Mouse (Mus musculus) heart, embryonic 11.5 days (tissue): ENCODE results near the gene Gm37240. TPM values are rescaled to one million over a fixed set of nuclear protein-coding genes. Genes with fewer than 3 reads are reported as not detected.
"Not testable (repeated sequence)": the region's sequence is repeated elsewhere in the genome, so short reads cannot be mapped to it uniquely, and the experiment has no call there.

ENCODE experiments used
- ATAC-seq: fragments of 200-750 bp; cut with Nextera tagmentation; replicated peaks from 2 replicates; pipeline ENCODE4 v1.8.0; 2017; ENCODE audit warnings: moderate library complexity; ENCODE audit not compliant: insufficient number of reproducible peaks, low FRiP score, low TSS enrichment
- H3K27ac ChIP-seq: fragments of 300-500 bp; sonication (generic); 2 replicates; pipeline ENCODE4 v1.5.1; 2014; ENCODE audit warnings: mild to moderate bottlenecking, low read depth, low read length
- H3K27me3 ChIP-seq: fragments of 300-500 bp; sonication (generic); 2 replicates; pipeline ENCODE4 v1.6.1; 2014; ENCODE audit warnings: mild to moderate bottlenecking, low read length, mixed read lengths; ENCODE audit not compliant: control insufficient read depth, insufficient read depth
- H3K36me3 ChIP-seq: fragments of 300-500 bp; sonication (generic); 2 replicates; pipeline ENCODE4 v1.6.1; 2014; ENCODE audit warnings: mild to moderate bottlenecking, low read length, moderate library complexity, mixed read lengths; ENCODE audit not compliant: control insufficient read depth, insufficient read depth
- H3K4me1 ChIP-seq: fragments of 300-500 bp; sonication (generic); 2 replicates; pipeline ENCODE4 v1.6.1; 2014; ENCODE audit warnings: low read length; ENCODE audit not compliant: control insufficient read depth, insufficient read depth
- H3K4me2 ChIP-seq: fragments of 300-500 bp; sonication (generic); 2 replicates; pipeline ENCODE4 v1.6.1; 2014; ENCODE audit warnings: mild to moderate bottlenecking, moderate library complexity
- H3K4me3 ChIP-seq: fragments of 300-500 bp; sonication (generic); 2 replicates; pipeline ENCODE4 v1.5.1; 2014; ENCODE audit warnings: low read depth, low read length
- H3K9ac ChIP-seq: fragments of 300-500 bp; sonication (generic); 2 replicates; pipeline ENCODE4 v1.6.1; 2014; ENCODE audit warnings: mild to moderate bottlenecking, low read depth, low read length, moderate library complexity
- H3K9me3 ChIP-seq: fragments of 300-500 bp; sonication (generic); replicated peaks from 2 replicates; pipeline ENCODE4 v1.6.1; 2016; ENCODE audit warnings: low read length; ENCODE audit not compliant: control insufficient read depth
- WGBS: fragments of 180-500 bp; shearing (Covaris S2); extraction: QIAGEN DNeasy Blood & Tissue Kit; methylation state at CpG from one replicate; pipeline ENCODE4 v1.1.7; 2014; ENCODE audit not compliant: insufficient replicate concordance; 5-methylcytosine and 5-hydroxymethylcytosine counted together
- polyA plus RNA-seq: library from polyadenylated mRNA; unstranded; fragments of >200 nt; fragmentation: Nextera tagmentation; extraction: Ambion mirVana; gene quantifications from 2 replicates; pipeline ENCODE4 v1.2.1, GENCODE M21; 2014

The Gm37240 gene
- polyA plus RNA-seq, 1 experiment from 2014 or later, result 4.5 TPM

- 56% methylated on average over 6 of the region's 6 CpGs for WGBS
- no peaks in the 10 kb centered on the region for H3K27me3 ChIP-seq
- no peak for ATAC-seq
- H3K9me3 ChIP-seq, result no peaks in the 10 kb centered on the region
- H3K4me1 ChIP-seq, result peaks cover 27% of the 10 kb centered on the region
- no peaks in the 10 kb centered on the region for H3K36me3 ChIP-seq
- no peak overlapping the region for H3K9ac ChIP-seq
- no peak overlapping the region for H3K27ac ChIP-seq
- no peak overlapping the region for H3K4me3 ChIP-seq
- H3K4me2 ChIP-seq, result no peak overlapping the region
These were observed 1230.1 kb downstream of the Gm37240 start for GRCm38 (mm10) chr3:84657240-84657639.

GRCm38 (mm10) chr3:84655785-84656150 is 1231.5 kb downstream of the Gm37240 start:
- H3K4me1 ChIP-seq, result peaks cover 27% of the 10 kb centered on the region
- H3K9me3 ChIP-seq, H3K27me3 ChIP-seq, H3K36me3 ChIP-seq, ATAC-seq, H3K9ac ChIP-seq, H3K27ac ChIP-seq: not testable (repeated sequence)
- WGBS, result 76% methylated on average over 2 of the region's 2 CpGs
- H3K4me3 ChIP-seq, result 0 out of 2 replicates have a peak overlapping the region, but pooled peaks have one; percentile 31
- H3K4me2 ChIP-seq, result peak overlapping the region; percentile 64

GRCm38 (mm10) chr3:84654900-84655784 is 1232.2 kb downstream of the Gm37240 start:
- H3K4me2 ChIP-seq, result peak overlapping the region; percentile 64
- no peaks in the 10 kb centered on the region for H3K36me3 ChIP-seq
- H3K9ac ChIP-seq, result no peak overlapping the region
- peaks cover 27% of the 10 kb centered on the region for H3K4me1 ChIP-seq
- H3K27ac ChIP-seq, result 0 out of 2 replicates have a peak overlapping the region, but pooled peaks have one; percentile 64
- no peaks in the 10 kb centered on the region for H3K9me3 ChIP-seq
- WGBS, result 16% methylated on average over 16 of the region's 16 CpGs
- ATAC-seq, result no peak
- H3K4me3 ChIP-seq, result peak overlapping the region; percentile 31; the same call in 1 of the 2 replicates
- no peaks in the 10 kb centered on the region for H3K27me3 ChIP-seq

- H3K27ac ChIP-seq, result peak overlapping the region; percentile 64
- peak overlapping the region; percentile 64 for H3K4me2 ChIP-seq
- peak overlapping the region; percentile 54; the same call in 1 of the 2 replicates for H3K9ac ChIP-seq
- H3K9me3 ChIP-seq, result no peaks in the 10 kb centered on the region
- ATAC-seq, result 0 out of 2 replicates have a peak, but pooled peaks have one; percentile 9
- H3K4me3 ChIP-seq, result peak overlapping the region; percentile 31
- peaks cover 27% of the 10 kb centered on the region for H3K4me1 ChIP-seq
- no peaks in the 10 kb centered on the region for H3K36me3 ChIP-seq
- WGBS, result 7% methylated on average over 12 of the region's 12 CpGs
- H3K27me3 ChIP-seq, result no peaks in the 10 kb centered on the region
These were observed 1233.0 kb downstream of the Gm37240 start for GRCm38 (mm10) chr3:84654246-84654826.

GRCm38 (mm10) chr3:84653557-84654245 is 1233.6 kb downstream of the Gm37240 start:
- Histone ChIP-seq H3K4me3 (peak overlapping the region; percentile 31), H3K4me1 (peaks cover 27% of the 10 kb centered on the region), H3K36me3 (no peaks in the 10 kb centered on the region), H3K27me3 (no peaks in the 10 kb centered on the region), H3K9me3 (no peaks in the 10 kb centered on the region), H3K27ac (peak overlapping the region; percentile 64), H3K4me2 (peak overlapping the region; percentile 64), H3K9ac (peak overlapping the region; percentile 54; the same call in 1 of the 2 replicates)
- 0 out of 2 replicates have a peak, but pooled peaks have one; percentile 19 for ATAC-seq
- WGBS, result 14% methylated on average over 13 of the region's 14 CpGs

- no peak overlapping the region; the same call in 1 of the 2 replicates for H3K9ac ChIP-seq
- no peaks in the 10 kb centered on the region for H3K9me3 ChIP-seq
- H3K27me3 ChIP-seq, result no peaks in the 10 kb centered on the region
- WGBS, result 68% methylated on average over 12 of the region's 12 CpGs
- H3K36me3 ChIP-seq, result no peaks in the 10 kb centered on the region
- H3K4me3 ChIP-seq, result no peak overlapping the region
- H3K4me2 ChIP-seq, result peak overlapping the region; percentile 64; the same call in 1 of the 2 replicates
- 0 out of 2 replicates have a peak, but pooled peaks have one; percentile 32 for ATAC-seq
- H3K27ac ChIP-seq, result peak overlapping the region; percentile 62
- H3K4me1 ChIP-seq, result peaks cover 27% of the 10 kb centered on the region
These were observed 1234.4 kb downstream of the Gm37240 start for GRCm38 (mm10) chr3:84652643-84653556.

- 78% methylated on average over 12 of the region's 12 CpGs for WGBS
- no peak for ATAC-seq
- no peaks in the 10 kb centered on the region for H3K27me3 ChIP-seq
- H3K9me3 ChIP-seq, result no peaks in the 10 kb centered on the region
- H3K4me3 ChIP-seq, result no peak overlapping the region
- H3K36me3 ChIP-seq, result no peaks in the 10 kb centered on the region
- H3K4me2 ChIP-seq, result no peak overlapping the region
- H3K4me1 ChIP-seq, result peaks cover 21% of the 10 kb centered on the region
- no peak overlapping the region for H3K9ac ChIP-seq
- no peak overlapping the region for H3K27ac ChIP-seq
These were observed 1237.6 kb downstream of the Gm37240 start for GRCm38 (mm10) chr3:84649578-84650327.
